8 mouse cellular contexts compared by ENCODE assay signal in genomic region chr1:36059959-36060953, GRCm38 (mm10). TPM values are rescaled to one million over a fixed set of nuclear protein-coding genes. Genes with fewer than 3 reads are reported as not detected.
A peak's percentile ranks its signal among the peaks of the same experiment; 100 is the strongest.
DNase-seq lines count a peak whose midpoint lies in the region; ATAC-seq lines count a peak whose summit lies in the region.

No protein-coding gene starts in this region.

- 17% methylated on average over 13 of the region's 13 CpGs for WGBS in forebrain, embryonic 11.5 days
- WGBS in forebrain, embryonic 15.5 days, result 20% methylated on average over 13 of the region's 13 CpGs
- WGBS in lung, embryonic 15.5 days, result 40% methylated on average over 13 of the region's 13 CpGs
- 51% methylated on average over 13 of the region's 13 CpGs for WGBS in stomach, embryonic 15.5 days

- peaks cover 27% of the 10 kb centered on the region for H3K4me1 ChIP-seq in forebrain, embryonic 11.5 days (replicated peaks; ENCODE audit: control insufficient read depth, insufficient read depth, low read length)
- H3K4me1 ChIP-seq in forebrain, embryonic 15.5 days, result peaks cover 19% of the 10 kb centered on the region
- peaks cover 17% of the 10 kb centered on the region for H3K4me1 ChIP-seq in lung, embryonic 15.5 days
- H3K4me1 ChIP-seq in stomach, embryonic 15.5 days, result peaks cover 18% of the 10 kb centered on the region

- DNase-seq in forebrain, embryonic 11.5 days (ENCODE audit: low spot score), result peak; percentile 55
- no peak for DNase-seq in lung, postnatal 25 days (ENCODE audit: low spot score)
- DNase-seq in heart, postnatal 4 days, result peak; percentile 6
- DNase-seq in ovary, postnatal 14 days (ENCODE audit: low spot score), result no peak
- no peak for DNase-seq in frontal cortex, postnatal 36 days (ENCODE audit: low spot score in 2 of 2)

- no peaks in the 10 kb centered on the region for H3K36me3 ChIP-seq in forebrain, embryonic 11.5 days (ENCODE audit: control insufficient read depth, insufficient read depth, low read length)
- no peaks in the 10 kb centered on the region for H3K36me3 ChIP-seq in forebrain, embryonic 15.5 days
- H3K36me3 ChIP-seq in lung, embryonic 15.5 days, result no peaks in the 10 kb centered on the region
- H3K36me3 ChIP-seq in stomach, embryonic 15.5 days, result no peaks in the 10 kb centered on the region

- no peaks in the 10 kb centered on the region for H3K9me3 ChIP-seq in forebrain, embryonic 11.5 days (ENCODE audit: control insufficient read depth, low read length)
- H3K9me3 ChIP-seq in forebrain, embryonic 15.5 days, result no peaks in the 10 kb centered on the region
- H3K9me3 ChIP-seq in lung, embryonic 15.5 days, result no peaks in the 10 kb centered on the region
- H3K9me3 ChIP-seq in stomach, embryonic 15.5 days, result no peaks in the 10 kb centered on the region

- peak overlapping the region; percentile 46 for H3K27ac ChIP-seq in forebrain, embryonic 11.5 days (ENCODE audit: low read depth, low read length)
- no peak overlapping the region for H3K27ac ChIP-seq in forebrain, embryonic 15.5 days (replicated peaks)
- H3K27ac ChIP-seq in lung, embryonic 15.5 days, result peak overlapping the region; percentile 81
- H3K27ac ChIP-seq in stomach, embryonic 15.5 days, result peak overlapping the region; percentile 77

- H3K9ac ChIP-seq in forebrain, embryonic 11.5 days (ENCODE audit: low read length), result no peak overlapping the region; the same call in 1 of the 2 replicates
- H3K9ac ChIP-seq in forebrain, embryonic 15.5 days (replicated peaks), result no peak overlapping the region
- no peak overlapping the region for H3K9ac ChIP-seq in lung, embryonic 15.5 days
- no peak overlapping the region for H3K9ac ChIP-seq in stomach, embryonic 15.5 days

- peak; percentile 40 for ATAC-seq in forebrain, embryonic 11.5 days (replicated peaks; ENCODE audit: low FRiP score)
- no peak for ATAC-seq in forebrain, embryonic 15.5 days (replicated peaks)
- ATAC-seq in lung, embryonic 15.5 days (ENCODE audit: borderline replicate concordance, extremely low read depth, low FRiP score, low TSS enrichment), result peak; percentile 47; the same call in 1 of the 2 replicates
- 0 out of 2 replicates have a peak, but pooled peaks have one; percentile 28 for ATAC-seq in stomach, embryonic 15.5 days (ENCODE audit: insufficient read depth, low FRiP score, low read depth)

- no peak overlapping the region for H3K4me3 ChIP-seq in forebrain, embryonic 11.5 days (ENCODE audit: low read depth, low read length)
- H3K4me3 ChIP-seq in forebrain, embryonic 15.5 days, result no peak overlapping the region
- H3K4me3 ChIP-seq in lung, embryonic 15.5 days, result no peak overlapping the region
- no peak overlapping the region for H3K4me3 ChIP-seq in stomach, embryonic 15.5 days (replicated peaks)

- H3K4me2 ChIP-seq in forebrain, embryonic 11.5 days (ENCODE audit: low read depth, low read length, severe bottlenecking), result no peak overlapping the region
- H3K4me2 ChIP-seq in forebrain, embryonic 15.5 days (replicated peaks), result no peak overlapping the region
- peak overlapping the region; percentile 19; the same call in 1 of the 2 replicates for H3K4me2 ChIP-seq in lung, embryonic 15.5 days
- H3K4me2 ChIP-seq in stomach, embryonic 15.5 days, result no peak overlapping the region

- H3K27me3 ChIP-seq in forebrain, embryonic 11.5 days (ENCODE audit: control insufficient read depth, insufficient read depth, low read length), result peaks cover 2% of the 10 kb centered on the region; the same call in 1 of the 2 replicates
- no peaks in the 10 kb centered on the region for H3K27me3 ChIP-seq in forebrain, embryonic 15.5 days
- no peaks in the 10 kb centered on the region for H3K27me3 ChIP-seq in lung, embryonic 15.5 days
- H3K27me3 ChIP-seq in stomach, embryonic 15.5 days (replicated peaks), result no peaks in the 10 kb centered on the region

RNA-seq across cellular contexts. Expression of gene Hs6st1, which starts 7.9 kb away (rescaled TPM):
- 14.9 and 17.3 TPM in 2 replicates for polyA plus RNA-seq in forebrain, embryonic 11.5 days (2014; fragmentation: Nextera tagmentation; extraction: Ambion mirVana)
- 9.7 and 16.5 TPM in 2 replicates for polyA plus RNA-seq in forebrain, embryonic 15.5 days (2015; fragmentation: Nextera tagmentation; extraction: Ambion mirVana)
- 11.7 and 12.7 TPM in 2 replicates for polyA plus RNA-seq in lung, embryonic 15.5 days (2015; fragmentation: Nextera tagmentation; extraction: Ambion mirVana)
- total RNA-seq in heart, postnatal 4 days (2021), result 10 to 100 TPM; 30.0 to 33.3 TPM
- polyA plus RNA-seq in stomach, embryonic 15.5 days (2015; fragmentation: Nextera tagmentation; extraction: Ambion mirVana), result 13.0 TPM in 2 replicates

Comparison
In these comparisons a context has a peak if more than half of its experiments do, and no peak if none do; other contexts are left out.
1. DNase-seq: peak in forebrain, embryonic 11.5 days (single experiment) and heart, postnatal 4 days (single experiment); none in lung, postnatal 25 days (single experiment), ovary, postnatal 14 days (single experiment) and frontal cortex, postnatal 36 days (0 of 2).